Mouse (Mus musculus) forebrain, postnatal 0 days (tissue): ENCODE data around the gene Olfr557. TPM values are rescaled to one million over a fixed set of nuclear protein-coding genes. Genes with fewer than 3 reads are reported as not detected.

ENCODE experiments used
- ATAC-seq: fragments of 200-750 bp; cut with Nextera tagmentation; 2 replicates; pipeline ENCODE4 v1.8.0; 2017; ENCODE audit warnings: mild to moderate bottlenecking, moderate library complexity
- DNase-seq: peaks from one replicate; pipeline ENCODE4 v3.0.0-alpha.2; 2015
- H3K27ac ChIP-seq: fragments of 300-500 bp; sonication (generic); 2 replicates; pipeline ENCODE4 v1.5.1; 2014; ENCODE audit warnings: low read depth, mild to moderate bottlenecking, antibody characterized with exemption, low read length, moderate library complexity, mixed read lengths
- H3K27me3 ChIP-seq: fragments of 300-500 bp; sonication (generic); 2 replicates; pipeline ENCODE4 v1.6.1; 2014; ENCODE audit warnings: mild to moderate bottlenecking, low read length, mixed read lengths; ENCODE audit not compliant: insufficient read depth
- H3K36me3 ChIP-seq: fragments of 300-500 bp; sonication (generic); 2 replicates; pipeline ENCODE4 v1.6.1; 2014; ENCODE audit warnings: mild to moderate bottlenecking, moderate library complexity; ENCODE audit not compliant: insufficient read depth
- H3K4me1 ChIP-seq: fragments of 300-500 bp; sonication (generic); 2 replicates; pipeline ENCODE4 v1.6.1; 2014; ENCODE audit warnings: antibody characterized with exemption; ENCODE audit not compliant: insufficient read depth
- H3K4me2 ChIP-seq: fragments of 300-500 bp; sonication (generic); 2 replicates; pipeline ENCODE4 v1.6.1; 2014; ENCODE audit warnings: low read depth, mild to moderate bottlenecking, moderate library complexity
- H3K4me3 ChIP-seq: fragments of 300-500 bp; sonication (generic); 2 replicates; pipeline ENCODE4 v1.5.1; 2014; ENCODE audit warnings: low read depth, low read length, mixed read lengths
- H3K9ac ChIP-seq: fragments of 300-500 bp; sonication (generic); 2 replicates; pipeline ENCODE4 v1.6.1; 2014; ENCODE audit warnings: mild to moderate bottlenecking
- H3K9me3 ChIP-seq: fragments of 300-500 bp; sonication (generic); 2 replicates; pipeline ENCODE4 v1.6.1; 2016; ENCODE audit warnings: low read length
- CTCF ChIP-seq: sonication (generic); IDR thresholded peaks from 2 replicates; pipeline ENCODE4 v1.5.1; 2016; ENCODE audit warnings: antibody characterized with exemption, control low read depth, low read depth
- WGBS: fragments of 180-500 bp; shearing (Covaris S2); extraction: QIAGEN DNeasy Blood & Tissue Kit; methylation state at CpG from one replicate; pipeline ENCODE4 v1.1.7; 2014; 5-methylcytosine and 5-hydroxymethylcytosine counted together
- polyA plus RNA-seq: library from polyadenylated mRNA; unstranded; fragments of >200 nt; fragmentation: Nextera tagmentation; extraction: Ambion mirVana; gene quantifications from 2 replicates; pipeline ENCODE4 v1.2.1, GENCODE M21; 2015
- total RNA-seq: library from RNA; depleted of rRNA; stranded (reverse); fragments of >200 nt; gene quantifications from 2 replicates; pipeline ENCODE4 v1.2.3, GENCODE M21; 2014; rRNA removed

The Olfr557 gene
- total and polyA plus RNA-seq, 2 experiments from 2014 or later = not detected

GRCm38 (mm10) chr7:102698461-102698860 is 2.8 kb downstream of the Olfr557 start:
- Histone ChIP-seq H3K9me3 (no peaks in the 10 kb centered on the region), H3K4me3 (no peak overlapping the region), H3K4me1 (no peaks in the 10 kb centered on the region), H3K27ac (no peak overlapping the region), H3K4me2 (no peak overlapping the region), H3K27me3 (no peaks in the 10 kb centered on the region), H3K9ac (no peak overlapping the region), H3K36me3 (no peaks in the 10 kb centered on the region)
- no peak for TF ChIP-seq CTCF
- ATAC-seq (no peak), DNase-seq (no peak)
- 90% methylated on average over 7 of the region's 7 CpGs for WGBS

DNA sequence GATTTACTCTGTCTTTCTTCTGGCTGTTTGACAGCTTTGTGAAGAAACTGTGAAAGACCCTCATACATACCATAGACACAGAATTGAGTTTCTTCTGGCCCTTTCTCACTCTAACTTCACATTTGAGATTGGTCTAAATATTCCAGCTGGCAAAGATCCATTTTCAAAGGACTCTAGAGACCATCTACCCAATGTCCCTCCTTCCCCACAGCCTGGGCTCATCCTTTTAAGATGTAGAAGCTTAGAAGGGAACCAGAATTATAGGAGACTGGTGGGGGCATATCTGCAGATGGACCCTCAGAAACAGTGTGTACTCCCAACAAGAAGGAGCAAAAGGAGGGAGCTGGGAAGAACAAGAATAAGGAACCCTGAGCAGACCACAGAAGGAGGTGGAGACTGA is 6.2 kb downstream of the Olfr557 start, which contains the start of gene Olfr558:
Gene Olfr558 (plus strand): TSS at position 301 of the 400 bp plus-strand sequence.
- Histone ChIP-seq H3K9ac (no peak within 1 kb of the TSS), H3K4me2 (no peak within 1 kb of the TSS), H3K27ac (no peak within 1 kb of the TSS), H3K27me3 (no peaks in the 10 kb centered on the region), H3K36me3 (no peaks in the 10 kb centered on the region), H3K4me3 (no peak within 1 kb of the TSS), H3K4me1 (no peaks in the 10 kb centered on the region), H3K9me3 (no peaks in the 10 kb centered on the region)
- ATAC-seq = no peak
- no peak for TF ChIP-seq CTCF
- no peak for DNase-seq

GRCm38 (mm10) chr7:102718970-102719369 is 23.3 kb downstream of the Olfr557 start, which contains the start of gene Olfr33:
TSS of gene Olfr33 (minus strand) at chr7:102719070.
- H3K9ac ChIP-seq = no peak within 1 kb of the TSS
- no peak within 1 kb of the TSS for H3K4me2 ChIP-seq
- no peak within 1 kb of the TSS for H3K27ac ChIP-seq
- TF ChIP-seq CTCF = no peak
- H3K9me3 ChIP-seq = no peaks in the 10 kb centered on the region
- no peaks in the 10 kb centered on the region for H3K4me1 ChIP-seq
- 28% methylated on average over 1 of the region's 1 CpGs for WGBS
- ATAC-seq (no peak), DNase-seq (no peak)
- no peaks in the 10 kb centered on the region for H3K27me3 ChIP-seq
- H3K4me3 ChIP-seq = no peak within 1 kb of the TSS
- no peaks in the 10 kb centered on the region for H3K36me3 ChIP-seq

- H3K36me3 ChIP-seq = no peaks in the 10 kb centered on the region
- DNase-seq (no peak), ATAC-seq (no peak)
Measured at GRCm38 (mm10) chr7:102727391-102727790, 31.7 kb downstream of the Olfr557 start, which contains the start of gene Olfr559. TSS of gene Olfr559 (minus strand) at chr7:102727491.

DNA sequence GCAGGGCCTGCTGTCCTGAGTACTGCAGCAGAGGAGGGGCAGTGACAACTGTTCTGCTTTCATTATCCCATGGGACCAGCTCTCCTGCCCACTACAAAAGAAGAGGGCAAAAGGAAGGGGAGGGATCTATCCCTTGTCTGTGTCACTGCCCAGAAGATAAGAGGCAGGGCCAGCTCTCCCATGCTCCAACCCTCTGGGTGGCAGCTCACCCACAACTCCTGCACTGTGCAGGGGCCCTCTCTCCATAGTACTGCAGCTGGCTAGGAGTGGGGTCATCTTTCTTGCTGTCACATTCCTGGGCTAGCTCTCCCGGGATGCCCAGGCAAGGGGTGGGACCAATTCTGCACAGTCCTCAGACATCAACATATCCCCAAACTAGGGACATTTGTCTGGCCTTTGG is 38.1 kb downstream of the Olfr557 start:
- no peak for TF ChIP-seq CTCF
- ATAC-seq (no peak), DNase-seq (no peak)
- H3K4me3 ChIP-seq = no peak overlapping the region
- no peaks in the 10 kb centered on the region for H3K36me3 ChIP-seq
- no peak overlapping the region for H3K9ac ChIP-seq
- no peaks in the 10 kb centered on the region for H3K27me3 ChIP-seq
- no peak overlapping the region for H3K4me2 ChIP-seq
- 75% methylated on average over 1 of the region's 1 CpGs for WGBS
- H3K4me1 ChIP-seq = no peaks in the 10 kb centered on the region
- no peak overlapping the region for H3K27ac ChIP-seq
- H3K9me3 ChIP-seq = no peaks in the 10 kb centered on the region

More at GRCm38 (mm10) chr7:102727391-102727790, 31.7 kb downstream of the Olfr557 start, which contains the start of gene Olfr559:
- Histone ChIP-seq H3K9me3 (no peaks in the 10 kb centered on the region), H3K4me3 (no peak within 1 kb of the TSS), H3K4me2 (no peak within 1 kb of the TSS), H3K27me3 (no peaks in the 10 kb centered on the region), H3K4me1 (no peaks in the 10 kb centered on the region), H3K27ac (no peak within 1 kb of the TSS), H3K9ac (no peak within 1 kb of the TSS)
- no peak for TF ChIP-seq CTCF

GRCm38 (mm10) chr7:102737705-102738104 is 42.0 kb downstream of the Olfr557 start:
- 74% methylated on average over 2 of the region's 2 CpGs for WGBS
- ATAC-seq (no peak), DNase-seq (no peak)
- Histone ChIP-seq H3K27ac (no peak overlapping the region), H3K4me3 (no peak overlapping the region), H3K9me3 (no peaks in the 10 kb centered on the region), H3K27me3 (no peaks in the 10 kb centered on the region), H3K4me1 (no peaks in the 10 kb centered on the region), H3K9ac (no peak overlapping the region), H3K4me2 (no peak overlapping the region), H3K36me3 (no peaks in the 10 kb centered on the region)
- no peak for TF ChIP-seq CTCF

Other genes starting within 250 kb of the Olfr557 start
- not detected in 2 replicates for gene Olfr543, start 214.2 kb upstream of the Olfr557 start, total RNA-seq
- gene Olfr543, start 214.2 kb upstream of the Olfr557 start, polyA plus RNA-seq = 0.23 and 0.25 TPM in 2 replicates
- not detected in 2 replicates for gene Olfr544, start 207.6 kb upstream of the Olfr557 start, total RNA-seq
- 0.04 and 0.05 TPM in 2 replicates for gene Olfr544, start 207.6 kb upstream of the Olfr557 start, polyA plus RNA-seq
- 0.24 TPM in 1 of 2 replicates, not detected in the other for gene Olfr545, start 196.3 kb upstream of the Olfr557 start, total RNA-seq
- 0.05 and 0.08 TPM in 2 replicates for gene Olfr545, start 196.3 kb upstream of the Olfr557 start, polyA plus RNA-seq
- gene Olfr547, start 161.2 kb upstream of the Olfr557 start, total RNA-seq = not detected in 2 replicates
- gene Olfr547, start 161.2 kb upstream of the Olfr557 start, polyA plus RNA-seq = not detected in 2 replicates
- not detected in 2 replicates for gene Olfr548-ps1, start 155.0 kb upstream of the Olfr557 start, total RNA-seq
- gene Olfr548-ps1, start 155.0 kb upstream of the Olfr557 start, polyA plus RNA-seq = not detected in 2 replicates
- gene Olfr549, start 146.0 kb upstream of the Olfr557 start, total RNA-seq = not detected in 2 replicates
- not detected in 2 replicates for gene Olfr549, start 146.0 kb upstream of the Olfr557 start, polyA plus RNA-seq
- 1.5 and 3.5 TPM in 2 replicates for gene Trim21, start 130.4 kb upstream of the Olfr557 start, total RNA-seq
- gene Trim21, start 130.4 kb upstream of the Olfr557 start, polyA plus RNA-seq = 0.30 and 0.38 TPM in 2 replicates
- not detected in 2 replicates for gene Olfr550, start 124.5 kb upstream of the Olfr557 start, total RNA-seq
- not detected in 2 replicates for gene Olfr550, start 124.5 kb upstream of the Olfr557 start, polyA plus RNA-seq
- not detected in 2 replicates for gene Olfr551, start 104.0 kb upstream of the Olfr557 start, total RNA-seq
- gene Olfr551, start 104.0 kb upstream of the Olfr557 start, polyA plus RNA-seq = not detected in 2 replicates
- not detected in 2 replicates for gene Olfr552, start 98.1 kb upstream of the Olfr557 start, total RNA-seq
- gene Olfr552, start 98.1 kb upstream of the Olfr557 start, polyA plus RNA-seq = not detected in 2 replicates
- gene Olfr553, start 77.7 kb upstream of the Olfr557 start, total RNA-seq = not detected in 2 replicates
- gene Olfr553, start 77.7 kb upstream of the Olfr557 start, polyA plus RNA-seq = not detected in 2 replicates
- gene Olfr554, start 57.5 kb upstream of the Olfr557 start, total RNA-seq = not detected in 2 replicates
- gene Olfr554, start 57.5 kb upstream of the Olfr557 start, polyA plus RNA-seq = not detected in 2 replicates
- not detected in 2 replicates for gene Olfr555, start 37.1 kb upstream of the Olfr557 start, total RNA-seq
- not detected in 2 replicates for gene Olfr555, start 37.1 kb upstream of the Olfr557 start, polyA plus RNA-seq
- not detected in 2 replicates for gene Olfr556, start 31.0 kb upstream of the Olfr557 start, total RNA-seq
- not detected in 2 replicates for gene Olfr556, start 31.0 kb upstream of the Olfr557 start, polyA plus RNA-seq
- 4.2 and 6.8 TPM in 2 replicates for gene Trim68, start 8.6 kb upstream of the Olfr557 start, total RNA-seq
- 2.2 and 4.0 TPM in 2 replicates for gene Trim68, start 8.6 kb upstream of the Olfr557 start, polyA plus RNA-seq
- not detected in 2 replicates for gene Olfr558, start 6.3 kb downstream of the Olfr557 start, total RNA-seq
- gene Olfr558, start 6.3 kb downstream of the Olfr557 start, polyA plus RNA-seq = 0.04 TPM in 1 of 2 replicates, not detected in the other
- gene Olfr33, start 23.2 kb downstream of the Olfr557 start, total RNA-seq = not detected in 2 replicates
- gene Olfr33, start 23.2 kb downstream of the Olfr557 start, polyA plus RNA-seq = not detected in 2 replicates
- gene Olfr559, start 31.6 kb downstream of the Olfr557 start, total RNA-seq = not detected in 2 replicates
- not detected in 2 replicates for gene Olfr559, start 31.6 kb downstream of the Olfr557 start, polyA plus RNA-seq
- not detected in 2 replicates for gene Olfr560, start 63.5 kb downstream of the Olfr557 start, total RNA-seq
- gene Olfr560, start 63.5 kb downstream of the Olfr557 start, polyA plus RNA-seq = not detected in 2 replicates
- gene Olfr78, start 63.6 kb downstream of the Olfr557 start, total RNA-seq = not detected in 2 replicates
- gene Olfr78, start 63.6 kb downstream of the Olfr557 start, polyA plus RNA-seq = 0.04 TPM in 1 of 2 replicates, not detected in the other
- not detected in 2 replicates for gene Olfr561, start 75.3 kb downstream of the Olfr557 start, total RNA-seq
- not detected in 2 replicates for gene Olfr561, start 75.3 kb downstream of the Olfr557 start, polyA plus RNA-seq
- not detected in 2 replicates for gene Olfr564, start 107.6 kb downstream of the Olfr557 start, total RNA-seq
- not detected in 2 replicates for gene Olfr564, start 107.6 kb downstream of the Olfr557 start, polyA plus RNA-seq
- gene Olfr566, start 162.9 kb downstream of the Olfr557 start, total RNA-seq = not detected in 2 replicates
- not detected in 2 replicates for gene Olfr566, start 162.9 kb downstream of the Olfr557 start, polyA plus RNA-seq
- not detected in 2 replicates for gene Olfr568, start 181.2 kb downstream of the Olfr557 start, total RNA-seq
- not detected in 2 replicates for gene Olfr568, start 181.2 kb downstream of the Olfr557 start, polyA plus RNA-seq
- gene Olfr569, start 195.0 kb downstream of the Olfr557 start, total RNA-seq = not detected in 2 replicates
- not detected in 2 replicates for gene Olfr569, start 195.0 kb downstream of the Olfr557 start, polyA plus RNA-seq
- gene Olfr570, start 198.7 kb downstream of the Olfr557 start, total RNA-seq = not detected in 2 replicates
- gene Olfr570, start 198.7 kb downstream of the Olfr557 start, polyA plus RNA-seq = 0.23 TPM in 1 of 2 replicates, not detected in the other
- gene Olfr571, start 221.6 kb downstream of the Olfr557 start, total RNA-seq = not detected in 2 replicates
- gene Olfr571, start 221.6 kb downstream of the Olfr557 start, polyA plus RNA-seq = not detected in 2 replicates
- gene Olfr572, start 228.5 kb downstream of the Olfr557 start, total RNA-seq = not detected in 2 replicates
- not detected in 2 replicates for gene Olfr572, start 228.5 kb downstream of the Olfr557 start, polyA plus RNA-seq
- not detected in 2 replicates for gene Olfr573-ps1, start 246.7 kb downstream of the Olfr557 start, total RNA-seq
- not detected in 2 replicates for gene Olfr573-ps1, start 246.7 kb downstream of the Olfr557 start, polyA plus RNA-seq